Mouse (Mus musculus) adrenal gland, postnatal 14 days (tissue): ENCODE data around the gene Hspa1a. TPM values are rescaled to one million over a fixed set of nuclear protein-coding genes. Genes with fewer than 3 reads are reported as not detected.
"Not testable (repeated sequence)": the region's sequence is repeated elsewhere in the genome, so short reads cannot be mapped to it uniquely, and the experiment has no call there.

ENCODE experiments used
- DNase-seq: peaks from one replicate; pipeline ENCODE4 v3.0.0; 2021; ENCODE audit warnings: mixed read lengths
- total RNA-seq: library from RNA; stranded (reverse); gene quantifications from 2 replicates; pipeline ENCODE4 v1.2.3, GENCODE M21; 2021

The Hspa1a gene
- total RNA-seq, 1 experiment from 2014 or later, result 38.7 TPM

DNA sequence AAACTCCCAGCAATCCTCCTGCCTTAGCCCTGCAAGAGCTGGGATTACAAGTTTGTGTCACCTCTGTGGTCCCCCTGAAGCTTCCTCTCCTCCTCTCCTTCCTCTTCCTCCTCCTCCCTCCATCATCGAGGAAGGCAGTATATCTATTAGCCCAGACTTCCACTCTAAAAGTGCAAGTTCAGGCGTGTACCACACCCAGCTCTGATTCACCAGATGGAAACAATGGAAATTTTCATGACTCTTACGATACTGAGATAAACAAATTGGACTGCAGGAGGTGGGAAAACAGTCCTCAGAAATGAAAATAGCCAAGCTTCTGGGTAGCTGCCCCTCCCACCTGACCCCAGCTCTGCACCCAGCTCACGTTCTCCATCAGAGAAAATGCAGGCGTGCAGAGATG, 6.3 kb downstream of the Hspa1a start:
- DNase-seq, result no peak

DNA sequence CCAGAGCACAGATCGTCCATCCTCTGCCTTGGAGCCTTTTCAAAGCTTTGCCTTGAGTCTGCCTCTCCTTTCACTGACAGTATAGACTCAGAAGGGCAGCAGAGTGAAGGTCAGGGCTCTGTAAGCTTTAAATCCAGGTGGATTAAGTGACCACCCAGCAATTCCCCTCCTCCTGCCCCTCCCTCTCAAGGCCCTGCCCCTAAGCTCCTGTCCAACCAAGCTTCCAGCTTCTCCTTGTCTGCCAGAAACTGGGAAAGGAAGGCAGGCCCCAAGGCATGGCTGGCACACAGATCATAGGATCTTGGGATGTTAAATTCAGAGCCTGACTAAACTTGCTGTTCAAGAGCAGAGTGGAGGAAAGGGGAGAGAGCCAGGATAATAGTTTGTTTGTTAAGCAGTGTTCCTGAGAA, 7.3 kb downstream of the Hspa1a start:
- no peak for DNase-seq

DNA sequence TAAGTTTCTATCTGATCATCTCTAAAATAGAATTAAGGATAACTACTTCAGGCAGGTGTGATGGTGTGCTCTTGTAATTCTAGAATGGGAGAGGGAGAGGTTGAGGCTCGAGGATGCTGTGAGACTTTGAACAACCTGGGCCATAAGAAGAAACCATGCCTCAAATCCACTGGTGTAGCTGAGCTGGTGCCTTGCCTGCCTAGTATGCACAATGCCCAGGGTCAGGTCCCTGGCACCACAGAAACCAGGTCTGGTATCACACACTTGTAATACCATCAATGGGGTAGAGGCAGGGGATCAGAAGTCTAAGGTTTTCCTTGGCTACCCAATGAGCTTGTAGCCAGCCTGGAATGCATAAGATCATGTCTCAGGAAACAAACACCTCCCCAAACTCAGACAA, 9.1 kb downstream of the Hspa1a start:
- DNase-seq, result no peak

DNA sequence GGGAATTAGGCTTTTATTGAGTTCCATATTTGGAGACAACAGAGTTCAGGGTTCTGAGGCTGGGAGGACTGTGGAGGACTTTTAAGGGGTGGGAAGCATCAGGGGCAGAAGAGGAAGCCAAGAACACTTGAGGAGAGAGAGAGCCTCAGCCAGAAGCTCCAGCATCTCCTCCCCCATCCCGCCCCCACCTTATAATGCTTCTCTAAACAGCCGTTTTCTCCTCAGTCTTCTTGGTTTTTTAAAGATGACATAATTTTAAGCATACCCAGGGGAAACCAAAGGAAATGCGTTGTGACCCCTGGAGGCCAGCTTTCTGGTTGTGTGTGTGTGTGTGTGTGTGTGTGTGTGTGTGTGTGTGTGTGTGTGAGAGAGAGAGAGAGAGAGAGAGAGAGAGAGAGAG, 9.8 kb downstream of the Hspa1a start:
- no peak for DNase-seq

DNA sequence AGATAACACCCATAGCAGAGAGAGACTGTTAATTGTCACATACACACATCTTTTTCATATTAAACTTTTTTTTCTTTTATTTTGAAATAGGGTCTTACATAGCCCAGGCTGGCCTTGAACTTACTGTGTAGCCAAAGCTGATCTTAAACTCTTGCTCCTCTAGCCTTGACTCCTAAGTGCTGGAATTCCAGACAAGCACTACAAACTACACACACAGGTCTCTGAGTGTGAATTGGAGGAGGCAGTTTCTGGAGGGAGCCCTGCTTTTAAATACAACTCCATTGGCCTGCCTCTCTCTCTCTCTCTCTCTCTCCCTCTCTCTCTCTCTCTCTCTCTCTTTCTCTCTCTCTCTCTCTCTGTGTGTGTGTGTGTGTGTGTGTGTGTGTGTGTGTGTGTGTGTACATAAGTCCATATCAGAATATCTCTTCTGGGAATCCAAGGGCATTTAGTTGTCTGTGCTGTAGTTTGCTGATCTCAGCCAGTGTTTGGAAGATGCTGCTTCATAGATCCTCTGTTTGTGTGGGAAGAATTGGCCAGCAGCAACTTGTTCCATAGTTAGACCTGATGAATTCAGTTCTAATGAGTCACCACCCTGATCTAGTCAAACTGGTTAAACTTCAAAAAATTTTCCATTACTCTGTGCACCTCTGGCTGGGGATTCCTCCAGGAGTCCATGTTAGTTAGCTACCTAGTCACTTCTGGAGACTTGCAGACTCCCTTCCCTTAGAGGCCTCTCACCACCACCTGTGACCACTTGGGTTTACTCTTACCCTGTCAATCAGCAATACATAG, 11.1 kb downstream of the Hspa1a start:
- no peak for DNase-seq

DNA sequence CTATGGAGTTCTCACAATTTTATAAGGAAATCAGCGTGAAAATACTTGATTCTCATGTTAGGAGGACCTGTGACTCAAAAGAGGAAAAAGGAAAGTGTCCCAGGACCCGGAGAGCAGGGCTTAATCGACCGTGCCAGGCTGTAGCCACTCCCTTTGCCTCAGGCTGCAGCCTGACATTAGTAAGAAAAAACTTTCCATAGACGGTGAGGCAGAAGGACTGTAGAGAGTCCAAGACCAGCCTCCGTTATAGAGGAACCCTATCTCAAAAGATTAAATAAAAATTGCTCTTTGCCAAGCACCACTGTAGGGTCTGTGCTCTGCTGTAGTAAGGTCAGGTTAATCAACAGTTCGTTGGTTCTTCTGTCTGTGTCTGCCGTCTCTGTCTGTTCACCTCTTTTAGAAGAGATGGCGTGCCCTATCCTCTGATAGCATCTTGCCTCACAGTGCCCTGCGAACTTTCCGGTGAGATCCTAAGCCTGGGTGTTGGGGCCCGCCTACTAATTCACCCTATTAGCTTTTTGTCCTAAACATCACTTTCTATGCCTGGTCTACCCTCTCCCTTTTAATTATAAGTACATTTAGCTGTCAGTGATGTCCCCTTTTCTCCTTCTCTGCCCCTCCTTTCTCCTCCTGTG, 12.0 kb downstream of the Hspa1a start:
- DNase-seq, result peak; percentile 56

DNA sequence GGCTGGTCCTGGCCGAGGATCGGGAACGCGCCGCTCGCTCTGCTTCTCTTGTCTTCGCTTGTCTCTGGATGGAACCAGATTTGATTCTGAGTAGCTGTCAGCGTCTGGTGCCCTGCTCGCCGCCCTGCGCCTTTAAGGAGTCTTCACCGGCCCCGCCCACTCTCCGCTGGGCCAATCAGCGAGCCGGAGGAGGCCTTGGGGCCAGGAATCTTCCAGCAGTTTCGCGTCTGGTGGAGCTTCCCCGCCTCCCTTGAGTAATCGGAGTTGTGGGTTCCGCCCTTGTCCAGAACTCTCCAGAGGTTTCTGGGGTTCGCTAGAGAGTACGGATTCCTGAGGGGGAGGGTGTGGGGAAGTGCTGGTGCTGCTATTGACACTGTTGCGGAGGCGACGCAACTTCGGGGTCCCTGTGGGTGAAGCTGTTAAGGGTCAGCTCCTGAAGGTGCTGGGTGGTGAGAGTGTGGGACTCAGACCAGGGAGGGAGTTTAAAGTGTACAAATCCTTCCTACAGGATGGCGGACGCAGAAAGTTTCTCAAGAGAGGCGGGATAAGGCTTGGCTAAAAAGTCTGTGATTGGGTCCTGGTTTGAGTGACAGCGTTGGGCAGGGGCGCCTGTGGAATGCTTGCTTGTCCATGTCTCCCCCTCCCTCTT, 12.7 kb downstream of the Hspa1a start, which contains the start of gene Hspa1b:
Hspa1b (minus strand) TSS at position 109 of the 649 bp plus-strand sequence.
- DNase-seq, result peak; percentile 85

DNA sequence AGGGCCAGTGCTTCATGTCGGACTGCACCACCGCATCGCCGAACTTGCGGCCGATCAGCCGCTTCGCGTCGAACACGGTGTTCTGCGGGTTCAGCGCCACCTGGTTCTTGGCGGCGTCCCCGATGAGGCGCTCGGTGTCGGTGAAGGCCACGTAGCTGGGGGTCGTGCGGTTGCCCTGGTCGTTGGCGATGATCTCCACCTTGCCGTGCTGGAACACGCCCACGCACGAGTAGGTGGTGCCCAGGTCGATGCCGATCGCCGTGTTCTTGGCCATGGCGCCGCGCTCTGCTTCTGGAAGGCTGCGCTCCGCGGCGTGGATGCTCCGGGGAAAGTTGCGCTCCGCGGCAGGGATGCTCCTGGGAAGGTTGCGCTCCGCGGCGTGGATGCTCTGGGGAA, 13.2 kb downstream of the Hspa1a start:
- not testable (repeated sequence) for DNase-seq

DNA sequence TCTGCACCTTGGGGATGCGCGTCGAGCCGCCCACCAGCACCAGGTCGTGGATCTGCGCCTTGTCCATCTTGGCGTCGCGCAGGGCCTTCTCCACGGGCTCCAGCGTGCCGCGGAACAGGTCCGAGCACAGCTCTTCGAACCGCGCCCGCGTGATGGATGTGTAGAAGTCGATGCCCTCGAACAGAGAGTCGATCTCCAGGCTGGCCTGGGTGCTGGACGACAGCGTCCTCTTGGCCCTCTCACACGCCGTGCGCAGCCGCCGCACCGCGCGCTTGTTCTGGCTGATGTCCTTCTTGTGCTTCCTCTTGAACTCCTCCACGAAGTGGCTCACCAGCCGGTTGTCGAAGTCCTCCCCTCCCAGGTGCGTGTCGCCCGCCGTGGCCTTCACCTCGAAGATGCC, 14.0 kb downstream of the Hspa1a start:
- DNase-seq, result not testable (repeated sequence)

DNA sequence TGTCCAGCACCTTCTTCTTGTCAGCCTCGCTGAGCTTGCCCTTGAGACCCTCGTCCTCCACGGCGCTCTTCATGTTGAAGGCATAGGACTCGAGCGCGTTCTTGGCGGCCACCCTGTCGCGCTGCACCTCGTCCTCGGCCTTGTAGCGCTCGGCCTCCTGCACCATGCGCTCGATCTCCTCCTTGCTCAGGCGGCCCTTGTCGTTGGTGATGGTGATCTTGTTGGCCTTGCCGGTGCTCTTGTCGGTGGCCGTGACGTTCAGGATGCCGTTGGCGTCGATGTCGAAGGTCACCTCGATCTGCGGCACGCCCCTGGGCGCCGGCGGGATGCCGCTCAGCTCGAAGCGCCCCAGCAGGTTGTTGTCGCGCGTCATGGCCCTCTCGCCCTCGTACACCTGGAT, 14.7 kb downstream of the Hspa1a start:
- peak; percentile 53 for DNase-seq

DNA sequence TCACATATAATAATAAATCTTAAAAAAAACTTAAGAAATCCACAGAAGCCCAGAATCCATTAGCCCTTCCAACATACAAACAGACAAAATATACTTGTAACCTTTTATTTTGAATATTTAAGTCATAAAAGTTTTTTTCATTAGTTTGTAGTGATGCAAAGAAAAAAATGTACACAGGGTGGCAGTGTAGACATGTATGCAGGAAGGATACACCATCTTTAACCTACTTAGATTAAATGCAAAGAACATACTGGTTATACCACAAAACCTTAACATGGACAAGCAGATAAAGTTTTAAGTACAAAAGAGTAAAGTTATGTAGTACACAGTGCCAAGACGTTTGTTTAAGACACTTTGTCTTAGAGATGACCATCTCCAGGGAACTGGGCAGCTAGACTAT, 15.6 kb downstream of the Hspa1a start:
- DNase-seq, result no peak

DNA sequence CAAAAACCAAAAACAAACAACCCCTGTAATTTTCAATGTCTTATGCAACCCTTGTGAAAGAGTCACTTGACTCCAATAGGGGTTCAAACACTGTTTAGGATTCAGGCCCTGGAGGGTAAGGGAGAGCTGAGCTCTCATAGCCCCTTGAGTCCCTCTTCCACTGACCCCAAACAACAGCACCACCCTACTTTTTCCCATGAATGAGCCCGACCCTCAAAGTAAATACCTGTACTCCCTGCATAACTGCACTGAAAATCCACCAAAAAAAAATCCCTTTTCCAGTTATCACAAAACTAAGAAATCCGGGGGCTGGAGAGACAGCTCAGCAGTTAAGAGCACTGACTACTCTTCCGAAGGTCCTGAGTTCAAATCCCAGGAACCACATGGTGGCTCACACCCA, 16.1 kb downstream of the Hspa1a start:
- no peak for DNase-seq

DNA sequence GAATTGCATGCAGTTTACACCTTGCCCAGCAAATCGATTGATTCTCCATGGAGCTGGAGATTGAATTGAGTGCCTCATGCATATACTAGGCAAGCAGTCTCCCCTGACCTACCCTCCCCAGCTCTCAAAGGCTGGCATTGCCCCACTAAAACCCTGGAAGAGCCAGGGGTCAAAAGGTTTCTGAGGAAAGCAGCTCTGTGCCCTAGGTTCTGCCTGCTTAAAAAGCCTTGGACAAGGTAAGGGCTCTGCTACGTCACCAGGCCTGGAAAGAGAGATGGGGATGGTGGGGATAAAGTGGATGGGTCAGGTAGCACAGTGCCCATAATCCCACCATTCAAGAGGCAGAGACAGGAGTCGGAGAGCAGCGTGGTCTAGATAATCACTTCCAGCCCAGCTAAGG, 17.1 kb downstream of the Hspa1a start:
- DNase-seq, result no peak

DNA sequence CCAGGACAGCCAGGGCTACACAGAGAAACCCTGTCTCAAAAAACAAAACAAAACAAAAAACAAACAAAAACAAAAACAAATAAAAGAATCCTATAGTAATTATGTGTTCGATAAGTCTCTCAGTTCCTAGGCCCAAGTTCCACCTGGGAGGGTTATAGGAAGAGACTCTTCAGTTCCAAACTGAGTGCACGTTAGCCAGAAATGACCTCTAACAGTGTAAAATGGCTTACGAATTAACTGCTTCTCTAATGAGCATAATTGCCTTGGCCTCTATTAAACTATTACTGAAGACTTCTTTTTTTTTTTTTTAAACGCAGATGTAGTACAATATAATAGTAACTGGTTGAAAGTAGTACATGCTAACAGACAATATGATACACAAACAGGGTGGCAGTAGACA, 18.1 kb downstream of the Hspa1a start:
- no peak for DNase-seq

DNA sequence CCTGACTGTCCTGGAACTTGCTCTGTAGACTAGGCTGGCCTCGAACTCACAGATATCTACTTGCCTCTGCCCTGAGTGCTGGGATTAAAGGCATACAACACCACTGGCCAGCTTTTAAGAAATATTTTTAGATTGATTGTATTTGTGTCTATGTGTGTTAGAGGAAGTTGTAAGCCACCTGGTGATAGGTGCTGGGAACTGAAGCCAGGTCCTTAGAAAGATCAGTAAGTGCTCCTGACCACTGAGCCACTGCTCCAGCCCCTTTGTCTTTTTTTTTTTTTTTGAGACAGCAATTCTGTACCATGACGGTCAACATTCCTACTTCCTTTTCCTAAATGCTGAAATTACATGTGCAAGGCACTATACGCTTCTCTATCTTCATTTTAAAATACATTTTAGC, 18.7 kb downstream of the Hspa1a start:
- no peak for DNase-seq

DNA sequence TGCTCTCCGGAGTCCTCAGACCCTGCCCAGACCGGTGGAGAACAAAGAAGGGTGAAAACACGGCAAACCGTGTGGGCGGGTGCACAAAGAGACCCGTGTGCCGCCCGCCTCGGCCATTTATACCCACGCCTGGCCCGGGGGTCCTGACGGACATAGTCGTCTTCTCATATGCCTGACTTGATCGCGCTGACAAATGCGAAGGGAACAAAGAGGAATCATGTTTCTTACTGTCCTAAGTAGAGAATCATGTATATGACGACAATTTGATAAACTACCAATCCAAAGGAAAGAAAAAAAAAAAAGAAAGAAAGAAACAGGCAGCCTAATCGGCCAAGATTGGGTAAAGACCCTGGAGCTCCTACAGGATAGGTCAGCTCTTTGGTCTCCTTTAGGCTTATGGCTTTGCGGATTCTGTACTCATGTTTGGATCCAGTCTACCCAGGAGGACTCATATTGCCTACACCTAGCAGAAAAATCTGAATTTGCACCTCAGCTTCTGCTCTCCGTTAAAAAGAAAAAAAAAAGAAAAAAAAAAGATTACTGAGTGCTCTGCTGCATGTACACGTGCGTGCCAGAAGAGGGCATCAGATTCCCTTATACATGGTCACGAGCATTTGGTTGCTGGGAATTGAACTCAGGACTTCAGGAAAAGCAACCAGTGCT, 19.4 kb downstream of the Hspa1a start:
- DNase-seq, result peak; percentile 90

DNA sequence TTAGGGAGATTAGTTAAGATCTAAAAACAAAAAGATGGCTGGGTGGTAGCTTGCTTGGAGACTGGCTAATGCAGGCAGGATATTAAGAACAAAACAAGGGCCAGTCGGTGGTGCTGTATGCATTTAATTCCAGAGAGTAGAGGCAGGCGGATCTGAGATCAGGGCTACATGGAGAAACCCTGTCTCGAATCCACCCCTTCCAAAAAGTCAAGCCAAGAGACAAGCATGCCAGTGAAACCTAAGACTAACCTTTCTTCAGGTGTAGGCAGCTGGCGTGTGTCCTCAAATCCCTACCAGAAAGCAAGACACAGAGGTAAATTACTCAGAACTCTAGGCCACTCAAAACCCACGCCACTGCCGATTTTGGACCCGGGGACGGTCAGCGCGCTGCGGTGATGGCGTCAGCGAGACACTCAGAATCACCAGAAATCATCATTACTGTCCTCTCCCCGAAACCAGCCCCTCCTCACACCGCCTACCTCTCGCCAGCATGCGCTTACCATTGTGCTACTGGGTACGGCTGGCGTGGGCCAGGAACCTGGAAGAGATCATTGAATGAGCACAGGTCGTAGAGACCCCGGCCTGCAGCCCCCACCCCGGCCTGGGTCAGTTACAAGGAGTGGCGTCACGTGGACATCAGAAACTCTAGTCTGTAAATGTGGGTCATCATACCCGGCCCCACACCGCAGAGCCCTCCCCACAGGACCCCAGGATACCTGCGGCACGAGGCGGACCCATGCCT, 20.1 kb downstream of the Hspa1a start:
- no peak for DNase-seq

DNA sequence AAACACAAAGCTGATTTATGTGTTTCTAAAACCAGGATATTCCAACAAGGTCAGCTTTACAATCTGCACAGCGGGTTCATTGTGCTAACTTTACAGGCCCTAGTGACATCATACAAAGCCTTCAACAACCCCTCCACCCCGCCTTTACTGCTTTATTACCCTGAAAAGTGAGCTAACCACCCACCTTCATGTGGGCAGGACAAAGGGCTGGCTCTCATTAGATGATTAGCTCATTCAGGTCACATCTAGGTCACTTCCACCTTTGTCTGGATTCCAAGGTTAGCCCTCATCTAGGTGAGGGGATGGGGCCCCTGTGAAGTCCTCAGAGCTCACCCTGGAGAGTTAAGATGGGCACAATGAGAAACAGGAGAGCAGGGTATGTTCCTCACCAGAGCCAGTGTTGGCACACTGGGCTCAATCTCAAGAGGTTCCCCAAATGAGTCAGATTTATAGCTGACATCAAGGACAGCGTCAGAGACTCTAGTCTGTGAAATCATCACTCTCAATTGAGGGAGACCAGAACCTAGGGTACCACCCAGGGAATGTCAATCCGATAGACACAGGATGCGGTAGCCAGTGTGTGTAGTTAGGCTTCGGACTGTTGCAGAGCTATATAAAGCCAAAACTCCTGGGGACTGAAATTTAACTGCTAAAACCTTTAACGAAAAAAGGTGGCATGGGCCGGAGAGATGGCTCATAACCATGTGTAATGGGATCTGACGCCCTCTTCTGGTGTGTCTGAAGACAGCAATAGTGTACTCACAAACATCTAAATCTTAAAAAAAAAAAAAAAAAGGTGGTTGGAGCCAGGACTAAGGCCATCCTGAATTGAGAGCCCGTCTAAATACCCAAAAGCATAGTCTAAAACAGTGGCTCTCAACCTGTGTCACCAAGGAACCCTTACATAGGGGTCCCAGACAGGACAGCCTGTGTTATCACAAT, 21.2 kb downstream of the Hspa1a start:
- peak; percentile 24 for DNase-seq

DNA sequence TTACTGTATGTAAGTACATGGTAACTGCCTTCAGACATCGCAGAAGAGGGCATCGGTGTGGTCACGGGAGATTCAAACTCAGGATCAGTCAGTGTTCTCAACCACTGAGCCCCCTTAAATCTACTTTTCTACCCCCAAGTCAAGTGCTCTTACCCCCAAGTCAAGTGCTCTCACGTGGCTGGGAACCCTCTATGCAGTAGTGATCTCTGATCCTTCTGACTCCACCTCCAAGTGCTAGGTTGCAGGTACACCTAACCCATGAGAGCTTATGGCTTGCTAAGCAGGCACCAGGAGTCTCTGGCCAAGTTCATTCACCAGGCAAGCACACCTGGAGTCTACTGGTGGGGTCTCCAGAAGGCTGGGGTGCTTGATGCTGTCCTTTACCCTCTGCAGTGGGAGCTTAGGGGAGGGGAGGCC, 22.4 kb downstream of the Hspa1a start:
- no peak for DNase-seq

DNA sequence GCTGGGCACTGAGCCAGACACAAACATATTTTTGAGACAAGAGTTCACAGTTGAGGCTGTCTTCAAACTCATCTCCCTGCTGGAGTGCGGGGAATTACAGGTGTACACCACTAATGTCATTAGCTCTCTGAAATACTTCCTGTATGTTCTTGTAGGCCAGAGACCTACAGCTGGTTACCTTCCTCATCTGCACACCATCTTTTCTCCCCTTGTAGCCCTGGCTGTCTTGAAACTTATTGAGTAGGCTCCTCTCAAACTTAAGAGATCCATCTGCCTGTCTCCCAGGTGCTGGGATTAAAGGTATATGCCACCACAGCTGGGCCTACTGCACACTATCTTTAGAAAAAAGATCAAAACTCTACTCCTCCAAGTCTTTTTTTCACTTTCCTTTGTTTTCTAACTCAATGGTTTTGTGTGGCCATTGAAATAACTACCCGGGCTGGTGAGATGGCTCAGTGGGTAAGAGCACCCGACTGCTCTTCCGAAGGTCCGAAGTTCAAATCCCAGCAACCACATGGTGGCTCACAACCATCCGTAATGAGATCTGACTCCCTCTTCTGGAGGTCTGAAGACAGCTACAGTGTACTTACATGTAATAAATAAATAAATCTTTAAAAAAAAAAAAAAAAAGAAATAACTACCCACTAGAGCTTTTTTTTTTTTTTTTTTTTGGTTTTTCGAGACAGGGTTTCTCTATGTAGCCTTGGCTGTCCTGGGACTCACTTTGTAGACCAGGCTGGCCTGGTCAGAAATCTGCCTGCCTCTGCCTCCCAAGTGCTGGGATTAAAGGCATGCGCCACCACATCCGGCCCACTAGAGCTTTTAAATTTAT, 23.0 kb downstream of the Hspa1a start:
- DNase-seq, result not testable (repeated sequence)
